Mouse (Mus musculus) adrenal gland, postnatal 10 days (tissue): ENCODE results near the gene Idua. TPM values are rescaled to one million over a fixed set of nuclear protein-coding genes. Genes with fewer than 3 reads are reported as not detected.
"Not testable (repeated sequence)": the region's sequence is repeated elsewhere in the genome, so short reads cannot be mapped to it uniquely, and the experiment has no call there.

Experiments used
- DNase-seq: peaks from one replicate; pipeline ENCODE4 v3.0.0; 2021; ENCODE audit warnings: mixed read lengths
- long read RNA-seq, 2 experiments: library from polyadenylated mRNA; stranded (forward); transcript quantifications; one replicate each; pipeline ENCODE4 v2.0.0; 2021
- total RNA-seq, 2 experiments: library from RNA; stranded (reverse); gene quantifications; 2 replicates each; pipeline ENCODE4 v1.2.3; 2021

Gene Idua
- 10 to 100 TPM in 1 of 2 experiments, 1 to 10 TPM in 1; 9.0 to 15.2 TPM for total RNA-seq
- long read RNA-seq, experiment 1, partial matches to known transcripts, result 1 of 5 reads
- long read RNA-seq, experiment 1, other reads (novel, unspliced or antisense), result 0 of 5 reads
- long read RNA-seq, experiment 2, partial matches to known transcripts, result 1 of 10 reads
- long read RNA-seq, experiment 2, other reads (novel, unspliced or antisense), result 5 of 10 reads

DNA sequence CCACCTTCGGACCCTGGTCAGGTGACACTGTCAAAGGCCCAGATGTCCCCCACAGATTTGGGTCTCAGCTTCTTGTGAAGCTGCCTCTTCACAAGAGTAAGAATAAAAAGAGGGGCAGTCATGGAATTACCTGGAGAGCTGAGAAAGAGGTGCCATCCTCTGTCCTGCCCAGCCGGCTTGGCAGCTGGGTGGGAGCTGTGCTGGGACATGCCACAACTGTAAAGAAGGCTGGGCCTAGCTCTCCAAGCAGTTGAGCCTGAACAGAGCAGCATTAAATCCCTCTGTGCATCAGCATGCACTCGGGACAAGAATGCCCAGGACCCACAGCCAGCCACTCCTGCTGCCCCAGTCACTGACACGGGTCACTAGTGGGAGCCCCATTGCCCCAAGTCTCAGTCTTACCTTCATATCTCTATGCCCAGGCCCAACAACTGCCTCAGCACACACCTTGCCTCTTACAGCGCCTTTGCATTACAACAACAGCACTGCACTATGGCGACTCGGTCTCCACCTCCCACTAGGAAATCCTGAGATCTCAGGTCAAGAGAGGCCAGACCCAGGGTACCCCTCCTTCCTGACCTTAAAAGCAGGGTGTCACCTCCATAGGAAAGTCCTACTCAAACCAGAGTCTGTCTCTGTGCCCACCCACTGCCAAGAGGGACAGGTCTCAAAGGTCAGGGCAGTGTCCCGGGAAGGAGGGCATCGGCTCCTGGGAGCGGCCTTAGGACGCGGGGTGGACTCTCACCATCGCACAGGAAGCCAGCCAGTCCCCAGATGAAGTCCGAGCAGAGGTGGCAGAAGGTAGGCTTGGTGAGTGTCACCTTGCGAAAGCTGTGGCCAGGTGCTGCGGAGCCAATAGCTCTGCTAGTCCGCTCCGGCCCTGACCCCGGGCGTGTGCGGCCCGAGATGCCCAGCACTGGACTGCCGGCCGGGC lies at the start of gene Idua:
TSS of gene Idua (plus strand) at position 634 of the 934 bp plus-strand sequence.
- peak; percentile 42 for DNase-seq

- DNase-seq, result no peak
Measured at GRCm38 (mm10) chr5:108610426-108610825, 49.7 kb upstream of the Idua start.

DNA sequence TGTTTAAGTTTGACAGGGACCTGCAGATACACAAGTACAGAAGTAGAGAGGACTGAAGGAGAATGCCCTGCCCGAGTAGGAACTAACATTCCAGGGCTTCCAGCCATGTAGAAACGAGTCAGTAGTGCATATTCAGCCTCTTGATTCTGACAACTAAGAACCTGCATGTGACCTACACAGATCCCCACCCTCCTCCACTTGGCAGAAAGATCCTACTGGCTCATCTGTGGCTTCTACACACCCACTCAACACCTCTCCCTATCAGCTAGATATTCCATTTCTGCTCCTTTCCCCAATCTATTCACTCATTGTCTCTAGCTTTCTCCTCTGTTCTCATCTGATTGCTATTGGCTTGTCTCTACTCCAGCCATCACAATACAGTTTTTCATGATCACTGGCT lies 38.3 kb upstream of the Idua start:
- no peak for DNase-seq

DNA sequence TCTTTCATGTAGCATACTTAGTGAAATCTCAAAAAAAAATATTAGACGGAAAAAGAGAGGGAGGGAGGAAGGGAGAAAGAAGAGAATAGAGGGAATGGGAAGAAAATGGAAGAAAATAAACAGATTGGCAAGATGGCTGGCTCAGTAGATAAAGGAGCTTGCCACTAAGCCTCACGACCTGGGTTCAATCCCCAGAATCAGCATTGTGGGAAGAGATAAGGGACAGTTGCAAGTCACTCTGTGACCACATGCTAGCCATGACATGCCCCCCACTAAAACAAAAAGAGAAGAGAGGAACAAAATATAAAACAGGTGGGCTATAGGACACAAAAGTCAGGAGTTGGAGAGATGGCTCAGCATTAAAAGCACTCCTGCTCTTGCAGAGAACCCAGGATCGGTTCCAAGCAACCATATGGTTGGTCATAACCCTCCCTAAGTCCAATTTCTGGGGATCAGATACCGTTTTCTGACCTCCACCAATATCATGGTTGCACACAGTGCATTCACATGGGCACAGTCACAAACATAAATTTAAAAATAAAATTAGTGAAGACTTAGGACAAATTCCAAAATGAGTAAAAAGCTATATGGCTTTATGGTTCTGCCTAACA lies 34.0 kb upstream of the Idua start:
- no peak for DNase-seq

GRCm38 (mm10) chr5:108628891-108629633 lies 31.1 kb upstream of the Idua start:
- no peak for DNase-seq

GRCm38 (mm10) chr5:108629634-108630483 lies 30.3 kb upstream of the Idua start, which contains the start of the genes Gak and Tmem175:
Gene Gak (minus strand): TSS chr5:108629755.
Gene Tmem175 (plus strand): TSS chr5:108629770.
- peak; percentile 93 for DNase-seq

DNA sequence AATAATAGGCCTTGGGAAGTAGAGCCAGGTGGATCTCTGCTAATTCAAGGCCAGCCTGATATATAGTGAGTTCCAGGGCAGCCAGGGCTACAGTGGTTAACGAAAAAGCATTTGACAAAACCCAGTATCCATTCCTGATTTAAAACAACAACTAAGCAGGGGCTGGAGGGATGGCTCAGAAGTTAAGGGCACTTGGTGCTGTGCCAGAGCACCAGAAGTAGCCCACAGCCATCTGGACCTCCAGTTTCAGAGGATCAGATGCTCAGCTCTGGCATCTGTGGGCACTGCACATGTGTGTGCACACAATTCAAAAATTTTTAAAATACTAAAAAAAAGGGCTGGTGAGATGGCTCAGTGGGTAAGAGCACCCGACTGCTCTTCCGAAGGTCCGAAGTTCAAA lies 26.5 kb upstream of the Idua start:
- DNase-seq, result no peak

GRCm38 (mm10) chr5:108634088-108634487 lies 26.0 kb upstream of the Idua start:
- DNase-seq, result not testable (repeated sequence)

- DNase-seq, result no peak
Measured at GRCm38 (mm10) chr5:108636172-108636571, 24.0 kb upstream of the Idua start.

DNA sequence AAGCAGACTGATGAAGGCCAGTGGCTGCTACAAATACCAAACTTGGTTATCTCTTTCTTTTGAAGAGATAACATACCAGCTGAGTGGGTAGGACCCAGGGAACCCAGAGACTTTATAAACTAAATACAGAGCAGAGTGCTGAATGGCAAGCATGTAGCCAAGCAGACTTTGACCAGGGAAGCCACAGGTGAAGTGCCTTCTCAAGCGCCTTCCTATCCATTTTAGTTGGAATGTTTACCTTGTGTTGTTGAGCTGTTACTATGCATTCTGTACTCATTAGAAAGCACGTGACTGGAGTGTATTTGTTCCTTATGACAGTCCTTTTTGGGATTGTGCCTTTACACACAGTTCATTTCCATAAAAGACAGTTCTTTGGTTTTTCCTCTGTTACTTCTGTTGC lies 16.5 kb upstream of the Idua start:
- DNase-seq, result no peak

DNA sequence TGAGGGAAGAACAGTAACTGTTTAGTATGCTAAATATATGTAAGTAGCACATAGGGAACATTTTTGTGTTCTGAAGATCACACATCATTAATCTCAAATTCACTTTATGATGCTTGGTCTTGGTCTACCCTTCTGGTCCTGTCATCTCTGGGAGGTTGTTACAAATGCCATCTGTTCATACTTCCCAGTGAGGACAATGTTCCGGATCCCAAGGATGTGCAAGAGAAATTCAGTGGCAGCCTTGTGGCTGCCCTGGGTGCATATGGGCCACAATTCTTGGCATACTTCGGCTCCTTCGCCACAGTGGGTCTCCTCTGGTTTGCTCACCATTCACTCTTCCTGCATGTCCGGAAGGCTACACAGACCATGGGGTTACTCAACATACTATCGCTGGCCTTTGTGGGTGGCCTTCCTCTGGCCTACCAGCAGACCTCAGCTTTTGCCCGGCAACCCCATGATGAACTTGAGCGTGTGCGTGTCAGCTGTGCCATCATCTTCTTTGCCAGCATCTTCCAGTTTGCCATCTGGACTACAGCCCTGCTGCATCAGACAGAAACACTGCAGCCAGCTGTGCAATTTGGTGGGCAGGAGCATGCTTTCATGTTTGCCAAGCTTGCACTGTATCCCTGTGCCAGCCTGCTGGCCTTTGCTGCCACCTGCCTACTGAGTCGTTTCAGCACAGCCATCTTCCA lies 14.3 kb upstream of the Idua start:
- DNase-seq, result no peak

GRCm38 (mm10) chr5:108646343-108646660 lies 13.8 kb upstream of the Idua start:
- no peak for DNase-seq

DNA sequence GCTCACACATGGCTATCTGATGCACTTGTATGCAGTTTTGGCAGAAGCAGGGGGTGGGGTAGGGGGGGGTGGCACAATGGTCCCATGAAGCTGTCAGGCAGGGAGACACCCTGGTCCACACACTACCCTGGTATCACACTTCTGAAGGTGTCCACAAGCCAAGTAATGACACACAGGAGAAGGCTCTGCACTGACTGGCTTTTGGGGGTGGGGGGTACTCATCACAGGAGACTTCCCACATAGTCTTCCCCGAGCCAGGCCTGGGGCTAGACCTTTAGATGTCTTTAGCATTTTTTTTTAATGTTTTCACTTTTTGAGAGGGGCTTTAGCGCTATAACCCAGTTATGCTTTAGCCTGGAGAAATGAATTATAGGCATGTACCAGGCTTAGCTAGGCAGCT lies 12.8 kb upstream of the Idua start:
- no peak for DNase-seq

GRCm38 (mm10) chr5:108647820-108648465 lies 12.2 kb upstream of the Idua start:
- no peak for DNase-seq

DNA sequence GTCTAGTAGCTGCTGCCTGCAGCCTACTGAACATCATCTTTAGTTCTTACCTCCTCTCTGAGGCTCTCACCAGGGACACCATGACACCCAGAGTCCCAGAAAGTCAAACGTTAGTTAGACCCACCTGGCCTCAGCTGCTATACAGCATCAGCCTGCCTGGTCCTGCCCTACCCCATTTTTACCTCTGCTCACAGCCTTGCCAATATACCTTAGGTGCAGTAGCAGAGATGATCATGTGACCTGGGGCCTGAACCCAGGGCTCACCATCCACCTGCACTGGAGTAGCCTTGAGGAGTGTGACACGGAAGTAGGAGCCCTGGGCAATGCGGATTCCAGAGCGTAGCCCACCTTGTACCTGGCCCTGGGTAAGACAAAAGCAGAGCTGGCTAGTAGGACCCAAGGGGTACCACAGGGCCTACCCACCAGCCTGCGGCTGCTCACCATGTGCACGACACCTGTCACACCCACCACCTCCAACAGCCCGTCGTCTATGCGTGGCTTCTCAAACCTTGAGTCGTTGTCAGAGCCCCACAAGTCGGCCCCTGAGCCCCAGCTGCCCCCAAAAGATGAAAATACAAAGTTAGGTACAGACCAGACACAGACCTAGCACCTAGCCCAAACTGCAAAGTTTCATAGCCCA lies 11.1 kb upstream of the Idua start:
- DNase-seq, result no peak

DNA sequence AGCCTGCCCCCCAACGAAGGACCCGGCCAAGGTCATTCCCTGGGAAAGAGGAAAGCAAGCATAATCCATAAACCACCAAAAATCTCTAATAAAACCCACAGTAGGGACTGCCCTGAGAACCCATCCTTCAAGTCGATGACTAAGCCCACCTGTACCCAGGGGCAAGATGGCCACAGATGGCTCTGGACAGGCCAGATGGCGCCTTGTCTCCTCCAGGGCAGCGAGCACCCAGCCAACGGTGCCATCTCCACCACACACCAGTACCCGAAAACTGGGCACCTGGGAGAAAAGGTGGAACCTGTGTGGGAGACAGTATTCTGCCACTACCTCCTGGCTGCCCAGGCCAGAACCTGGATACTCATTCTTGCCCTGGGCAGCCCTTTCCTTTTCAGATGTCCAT lies 9.8 kb upstream of the Idua start:
- no peak for DNase-seq

DNA sequence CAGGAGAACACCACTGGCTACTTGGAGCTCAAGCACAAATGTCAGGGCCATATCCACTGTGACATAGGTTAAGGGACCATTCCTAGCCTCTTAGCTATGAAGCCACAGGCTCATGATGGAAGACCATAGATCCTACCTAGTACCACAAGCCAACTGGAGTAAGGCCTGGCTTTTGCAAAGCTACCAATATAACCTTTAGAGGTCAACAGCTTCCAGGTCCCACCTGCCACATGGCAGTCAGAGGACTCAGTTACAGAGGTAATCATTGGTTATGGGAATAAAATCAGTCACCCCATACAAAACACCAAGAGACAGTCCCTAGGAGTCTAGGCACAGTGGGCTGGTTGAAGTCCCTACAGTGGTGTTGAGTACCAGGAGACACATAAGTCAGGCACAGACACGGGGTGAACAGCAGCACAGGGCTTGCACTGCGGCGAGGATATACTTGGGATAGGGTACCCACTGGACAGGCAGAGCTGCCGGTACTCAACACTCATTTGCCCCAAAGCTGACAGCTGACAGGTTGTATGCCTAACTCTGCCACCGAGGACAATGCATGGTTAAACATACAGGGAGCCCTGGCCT lies 8.9 kb upstream of the Idua start:
- no peak for DNase-seq

DNA sequence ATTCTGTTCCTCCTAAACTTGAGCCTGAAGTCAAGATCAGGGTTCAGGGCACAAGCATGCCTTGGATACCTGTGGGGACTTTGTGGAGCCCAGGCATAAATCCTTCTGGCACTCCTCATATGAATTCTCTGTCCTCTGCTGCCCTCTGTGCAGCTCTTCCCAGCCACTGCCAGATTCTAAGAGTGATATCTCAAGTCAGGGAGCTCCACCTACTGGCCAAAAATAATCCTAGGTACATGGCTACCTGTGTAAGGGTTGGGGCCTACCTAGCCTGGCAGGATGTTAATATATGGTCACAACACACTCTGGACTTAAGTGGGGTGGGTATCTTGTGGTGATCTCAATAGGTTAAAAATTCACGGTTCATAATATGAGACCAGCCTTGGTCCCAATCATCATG lies 8.3 kb upstream of the Idua start:
- peak; percentile 70 for DNase-seq

DNA sequence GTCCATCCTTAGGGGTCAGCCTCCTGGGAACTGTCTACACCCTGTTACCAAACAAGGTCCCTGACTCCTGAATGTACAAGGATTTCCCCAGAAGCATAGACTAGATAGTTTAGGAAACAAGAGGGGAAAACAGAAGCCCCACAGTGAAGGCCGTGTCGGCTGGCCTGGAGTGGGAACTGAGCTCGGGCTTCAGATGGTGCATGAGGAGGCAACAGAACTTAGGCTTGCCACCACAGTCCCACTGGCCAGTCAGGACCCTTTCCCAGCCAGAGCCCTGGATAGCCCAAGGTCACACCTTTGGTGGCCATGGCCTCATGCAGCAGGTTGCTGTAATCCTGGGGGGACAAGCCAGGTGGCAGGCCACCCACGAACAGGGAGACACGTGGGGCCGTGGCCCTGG lies 6.8 kb upstream of the Idua start:
- DNase-seq, result no peak
